In the genomic region with DNA sequence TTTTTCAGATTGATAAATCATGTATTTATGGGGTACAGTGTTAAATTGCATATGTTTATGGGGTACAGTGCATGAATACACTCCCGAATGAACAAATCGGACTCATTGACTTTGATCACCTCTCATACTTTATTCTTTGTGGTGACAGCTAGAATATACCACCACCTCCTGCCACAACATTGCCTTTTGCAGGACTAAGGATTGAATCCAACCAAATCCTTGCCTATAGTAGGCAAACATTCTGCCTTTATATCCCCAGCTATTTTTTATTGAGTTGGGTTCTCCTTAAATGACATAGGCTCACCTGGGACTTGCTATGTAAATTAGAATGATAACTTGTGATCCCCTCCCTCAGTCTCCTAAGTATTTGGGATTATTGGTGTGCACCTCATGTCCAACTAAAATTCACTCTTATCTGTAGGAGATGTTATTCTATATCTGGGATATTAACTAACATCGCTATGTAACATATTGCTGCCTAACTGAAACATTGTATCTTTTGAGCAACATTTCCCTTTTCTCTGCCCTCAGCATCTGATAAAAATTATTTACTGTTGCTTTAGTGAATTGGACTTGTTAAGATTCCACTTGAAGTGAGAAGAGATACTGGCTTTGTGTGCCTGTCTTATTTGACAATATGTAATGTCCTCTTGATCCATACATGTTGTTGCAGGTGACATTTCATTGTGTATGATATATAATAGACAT, we compare ENCODE assay signal across 8 mouse cellular contexts. TPM values are rescaled to one million over a fixed set of nuclear protein-coding genes. Genes with fewer than 3 reads are reported as not detected.
DNase-seq lines count a peak whose midpoint lies in the region; ATAC-seq and TF ChIP-seq lines count a peak whose summit lies in the region.

No protein-coding gene starts in this region.

- H3K9ac ChIP-seq in ES-Bruce4 (ENCODE audit: low read depth, poor library complexity, severe bottlenecking): peak overlapping the region; percentile 86; the same call in 1 of the 2 replicates
- peak overlapping the region; percentile 78 for H3K9ac ChIP-seq in forebrain, embryonic 16.5 days (replicated peaks; ENCODE audit: low read depth, low read length)
- H3K9ac ChIP-seq in liver, postnatal 0 days (replicated peaks): peak overlapping the region; percentile 78

- WGBS in heart, embryonic 10.5 days: 85% methylated on average over 3 of the region's 3 CpGs
- 62% methylated on average over 3 of the region's 3 CpGs for WGBS in forebrain, embryonic 16.5 days
- WGBS in liver, postnatal 0 days (ENCODE audit: insufficient replicate concordance): 67% methylated on average over 3 of the region's 3 CpGs

- no peaks in the 10 kb centered on the region for H3K4me1 ChIP-seq in heart, embryonic 10.5 days
- no peaks in the 10 kb centered on the region for H3K4me1 ChIP-seq in ES-Bruce4 (ENCODE audit: control insufficient read depth, insufficient read depth, low read length)
- H3K4me1 ChIP-seq in forebrain, embryonic 16.5 days (replicated peaks; ENCODE audit: control insufficient read depth, insufficient read depth, low read length): peaks cover 8% of the 10 kb centered on the region; the same call in 1 of the 2 replicates
- H3K4me1 ChIP-seq in liver, postnatal 0 days (ENCODE audit: insufficient read depth): 0 out of 2 replicates have a peak, but pooled peaks cover 3% of the 10 kb centered on the region

- H3K27me3 ChIP-seq in heart, embryonic 10.5 days (ENCODE audit: insufficient read depth, poor library complexity, severe bottlenecking): peaks cover 13% of the 10 kb centered on the region
- H3K27me3 ChIP-seq in ES-Bruce4 (ENCODE audit: control insufficient read depth, insufficient read depth, low read length, poor library complexity, severe bottlenecking): no peaks in the 10 kb centered on the region
- no peaks in the 10 kb centered on the region for H3K27me3 ChIP-seq in forebrain, embryonic 16.5 days (replicated peaks; ENCODE audit: control insufficient read depth, insufficient read depth, low read length)
- H3K27me3 ChIP-seq in liver, postnatal 0 days (ENCODE audit: insufficient read depth, low read length): no peaks in the 10 kb centered on the region

- peak overlapping the region; percentile 50 for H3K4me2 ChIP-seq in forebrain, embryonic 16.5 days (ENCODE audit: low read length)
- peak overlapping the region; percentile 75 for H3K4me2 ChIP-seq in liver, postnatal 0 days (ENCODE audit: low read depth, low read length)

- peak overlapping the region; percentile 69 for H3K4me3 ChIP-seq in heart, embryonic 10.5 days
- H3K4me3 ChIP-seq in ES-Bruce4 (ENCODE audit: low read depth, low read length): no peak overlapping the region
- peak overlapping the region; percentile 62 for H3K4me3 ChIP-seq in forebrain, embryonic 16.5 days (replicated peaks; ENCODE audit: low read length)
- peak overlapping the region; percentile 68 for H3K4me3 ChIP-seq in liver, postnatal 0 days (ENCODE audit: low read depth, low read length)

- 0 out of 2 replicates have a peak, but pooled peaks cover 2% of the 10 kb centered on the region for H3K9me3 ChIP-seq in heart, embryonic 10.5 days
- no peaks in the 10 kb centered on the region for H3K9me3 ChIP-seq in ES-Bruce4 (replicated peaks; ENCODE audit: control insufficient read depth, insufficient read depth, low read length, poor library complexity, severe bottlenecking)
- no peaks in the 10 kb centered on the region for H3K9me3 ChIP-seq in forebrain, embryonic 16.5 days (ENCODE audit: control insufficient read depth, low read length)
- no peaks in the 10 kb centered on the region for H3K9me3 ChIP-seq in liver, postnatal 0 days (ENCODE audit: low read length)

- no peak for TF ChIP-seq EP300 in ES-Bruce4 (IDR thresholded peaks at IDR 0.05; ENCODE audit: insufficient read depth, low read depth, low read length)
- no peak for TF ChIP-seq EP300 in liver, postnatal 0 days (IDR thresholded peaks at IDR 0.05; ENCODE audit: low read depth)

- TF ChIP-seq CTCF in ES-Bruce4 (IDR thresholded peaks at IDR 0.05; ENCODE audit: low read depth, low read length): no peak
- no peak for TF ChIP-seq CTCF in liver, postnatal 0 days (IDR thresholded peaks at IDR 0.05; ENCODE audit: low read depth)

- peak overlapping the region; percentile 93 for H3K27ac ChIP-seq in heart, embryonic 10.5 days
- no peak overlapping the region for H3K27ac ChIP-seq in ES-Bruce4 (ENCODE audit: insufficient read depth, low read length)
- peak overlapping the region; percentile 92 for H3K27ac ChIP-seq in forebrain, embryonic 16.5 days (ENCODE audit: low read length)
- peak overlapping the region; percentile 96; the same call in 1 of the 2 replicates for H3K27ac ChIP-seq in liver, postnatal 0 days (ENCODE audit: low read depth)

- TF ChIP-seq POLR2A in ES-Bruce4 (IDR thresholded peaks at IDR 0.05; ENCODE audit: insufficient read depth, low read length): no peak

- H3K36me3 ChIP-seq in heart, embryonic 10.5 days: no peaks in the 10 kb centered on the region
- H3K36me3 ChIP-seq in ES-Bruce4 (ENCODE audit: control insufficient read depth, insufficient read depth, low read length, poor library complexity, severe bottlenecking): no peaks in the 10 kb centered on the region
- no peaks in the 10 kb centered on the region for H3K36me3 ChIP-seq in forebrain, embryonic 16.5 days (ENCODE audit: control insufficient read depth, insufficient read depth)
- H3K36me3 ChIP-seq in liver, postnatal 0 days (replicated peaks; ENCODE audit: insufficient read depth, low read length): no peaks in the 10 kb centered on the region

- no peak for DNase-seq in heart, embryonic 10.5 days (ENCODE audit: low spot score)
- DNase-seq in heart, adult 18-20 months: no peak
- no peak for DNase-seq in liver, postnatal 0 days
- DNase-seq in right cerebral cortex, postnatal 36 days (ENCODE audit: low spot score in 2 of 2): no peak
- no peak for DNase-seq in embryo, embryonic 11 days
- DNase-seq in left cerebral cortex, adult 11 months (ENCODE audit: low spot score): no peak

- ATAC-seq in forebrain, embryonic 16.5 days: no peak
- no peak for ATAC-seq in liver, postnatal 0 days

RNA-seq across cellular contexts. Expression of a gene that starts 1.4 kb away (rescaled TPM):
- 17.7 and 21.6 TPM in 2 replicates for polyA plus RNA-seq in heart, embryonic 10.5 days (2016; fragmentation: Nextera tagmentation; extraction: Ambion mirVana)
- total RNA-seq in heart, adult 18-20 months (2021): 10 to 100 TPM; 20.5 to 28.9 TPM
- 43.9 and 46.2 TPM in 2 replicates for polyA plus RNA-seq in ES-Bruce4 (2011; ENCODE audit: insufficient read depth, insufficient read length, low read depth, missing spikeins)
- polyA plus RNA-seq in forebrain, embryonic 16.5 days (2015; fragmentation: Nextera tagmentation; extraction: Ambion mirVana): 14.1 and 15.5 TPM in 2 replicates
- polyA plus RNA-seq in liver, postnatal 0 days (2015; fragmentation: Nextera tagmentation; extraction: Ambion mirVana): 3.4 and 3.6 TPM in 2 replicates
